Mouse (Mus musculus): ENCODE measurements at regions not wholly inside any gene's neighbourhood (a gene's known extent, or its start where the extent isn't known, plus 50 kb on each side); places are given as distances from the start of the nearest gene placed in this dataset.

DNA sequence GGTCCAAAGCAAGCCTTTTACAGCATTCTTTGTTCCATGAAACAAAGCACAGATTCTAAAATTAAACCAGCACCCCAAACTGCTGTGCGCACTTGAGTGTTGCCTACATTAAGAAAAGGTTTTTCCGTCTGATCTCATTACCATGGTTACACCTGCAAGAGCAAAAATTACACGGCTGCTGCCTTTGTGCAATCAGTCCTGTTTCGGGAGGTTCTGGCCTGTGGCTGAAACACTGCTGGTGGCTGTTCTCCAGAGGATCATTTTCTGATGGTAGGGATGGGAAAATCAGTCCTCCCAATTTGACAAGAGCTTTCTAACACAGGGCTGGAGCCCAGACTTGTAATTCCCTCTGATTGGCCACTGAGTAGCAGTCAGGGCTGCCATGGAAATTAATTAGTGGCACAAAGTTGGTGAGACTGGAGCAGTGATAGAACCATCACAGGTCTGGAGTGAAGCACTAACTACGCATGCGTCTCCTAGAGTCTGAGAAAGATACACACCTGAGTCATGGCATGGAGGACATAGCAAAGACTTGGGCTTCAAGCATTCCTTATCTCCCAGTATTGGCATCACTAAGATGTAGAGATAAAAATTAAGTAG, 114.8 kb upstream of the Fam49a start:
- WGBS: 72% methylated on average over 6 of the region's 6 CpGs
- Histone ChIP-seq H3K4me1 (no peaks in the 10 kb centered on the region), H3K4me2 (no peak overlapping the region), H3K36me3 (no peaks in the 10 kb centered on the region), H3K27ac (no peak overlapping the region), H3K9me3 (no peaks in the 10 kb centered on the region), H3K27me3 (no peaks in the 10 kb centered on the region), H3K9ac (no peak overlapping the region), H3K4me3 (no peak overlapping the region)
- no peak for ATAC-seq (ENCODE audit: borderline replicate concordance, extremely low read depth, low FRiP score, low TSS enrichment)

DNA sequence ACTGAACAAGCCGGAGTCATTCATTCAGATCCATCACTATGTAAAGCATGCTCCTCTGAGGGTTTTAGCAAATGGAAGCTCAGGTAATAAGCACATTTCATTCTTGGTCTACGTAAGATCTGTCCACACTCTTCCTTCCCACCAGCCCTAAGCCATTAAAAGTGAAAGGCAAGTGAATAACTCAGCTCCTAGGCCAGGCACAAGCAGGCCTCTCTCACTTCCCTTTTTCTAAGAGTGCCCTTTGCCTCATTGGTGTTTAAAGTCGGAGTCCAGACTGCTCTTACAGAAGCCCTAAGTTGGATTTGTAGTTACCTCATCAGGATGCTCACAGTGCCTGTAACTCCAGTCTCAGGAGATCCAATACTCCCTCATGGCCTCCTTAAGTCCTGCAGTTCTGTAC, 114.1 kb upstream of the Fam49a start:
- no peak for ATAC-seq (ENCODE audit: borderline replicate concordance, extremely low read depth, low FRiP score, low TSS enrichment)
- Histone ChIP-seq H3K36me3 (no peaks in the 10 kb centered on the region), H3K27me3 (no peaks in the 10 kb centered on the region), H3K4me3 (no peak overlapping the region), H3K9me3 (no peaks in the 10 kb centered on the region), H3K4me2 (no peak overlapping the region), H3K4me1 (no peaks in the 10 kb centered on the region), H3K27ac (no peak overlapping the region), H3K9ac (no peak overlapping the region)
- 45% methylated on average over 3 of the region's 3 CpGs for WGBS

DNA sequence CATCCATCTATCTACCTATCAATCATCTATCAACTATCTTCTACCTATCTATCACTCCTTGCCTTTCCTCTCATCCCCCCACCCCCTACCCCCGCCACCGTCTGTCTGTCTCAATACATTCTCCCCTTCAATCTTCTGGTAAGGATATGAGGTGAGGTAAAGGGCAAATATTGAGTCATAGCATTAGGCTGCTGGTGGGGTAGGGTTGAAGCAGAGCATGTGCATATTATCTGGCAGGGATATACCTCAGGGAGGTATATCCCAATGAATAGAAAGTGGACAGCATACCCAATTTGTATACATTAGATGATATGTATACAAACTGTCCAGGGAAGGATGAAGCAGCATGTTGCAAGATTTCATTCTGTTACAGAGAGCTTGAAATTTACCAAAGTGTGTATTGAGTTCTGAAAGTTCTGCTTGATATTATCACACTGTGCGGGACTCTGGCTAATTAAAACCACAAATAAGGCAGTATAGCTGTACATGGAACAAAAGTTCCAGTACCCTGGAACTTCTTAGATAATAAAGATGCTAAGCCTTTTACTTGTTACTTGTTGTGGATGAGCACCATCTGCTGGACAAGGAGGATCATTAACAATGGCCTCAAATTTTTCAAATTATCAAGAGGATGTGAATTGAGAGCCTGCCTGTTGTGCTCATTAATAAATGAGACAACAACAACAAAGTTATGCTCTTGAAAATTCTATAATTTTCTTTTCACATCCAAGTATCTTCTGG, 113.1 kb upstream of the Fam49a start:
- H3K4me2 ChIP-seq: no peak overlapping the region
- 51% methylated on average over 3 of the region's 3 CpGs for WGBS

DNA sequence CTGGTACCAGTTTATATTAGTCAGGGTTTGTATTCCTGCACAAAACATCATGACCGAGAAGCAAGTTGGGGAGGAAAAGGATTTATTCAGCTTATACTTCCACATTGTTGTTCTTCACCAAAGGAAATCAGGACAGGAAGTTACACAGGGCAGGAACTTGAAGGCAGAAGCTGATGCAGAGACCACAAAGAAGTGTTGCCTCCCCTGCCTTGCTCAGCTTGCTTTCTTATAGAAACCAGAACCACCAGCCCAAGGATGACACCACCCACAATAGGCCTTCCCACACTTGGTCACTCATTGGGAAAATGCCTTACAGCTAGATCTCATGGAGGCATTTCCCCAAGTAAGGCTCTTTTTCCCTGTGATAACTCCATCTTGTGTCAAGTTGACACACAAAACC, 97.5 kb upstream of the Fam49a start:
- Histone ChIP-seq H3K4me2 (no peak overlapping the region), H3K27ac (no peak overlapping the region), H3K9ac (no peak overlapping the region), H3K27me3 (no peaks in the 10 kb centered on the region), H3K36me3 (no peaks in the 10 kb centered on the region), H3K9me3 (no peaks in the 10 kb centered on the region), H3K4me3 (no peak overlapping the region), H3K4me1 (no peaks in the 10 kb centered on the region)
- no peak for ATAC-seq (ENCODE audit: borderline replicate concordance, extremely low read depth, low FRiP score, low TSS enrichment)
- 80% methylated on average over 1 of the region's 1 CpGs for WGBS

More for the DNA sequence above, 113.1 kb upstream of the Fam49a start:
- no peaks in the 10 kb centered on the region for H3K36me3 ChIP-seq
- H3K27me3 ChIP-seq: no peaks in the 10 kb centered on the region
- no peak for ATAC-seq (ENCODE audit: borderline replicate concordance, extremely low read depth, low FRiP score, low TSS enrichment)
- no peaks in the 10 kb centered on the region for H3K4me1 ChIP-seq
- H3K9me3 ChIP-seq: no peaks in the 10 kb centered on the region
- H3K4me3 ChIP-seq: no peak overlapping the region
- no peak overlapping the region for H3K27ac ChIP-seq
- no peak overlapping the region for H3K9ac ChIP-seq

DNA sequence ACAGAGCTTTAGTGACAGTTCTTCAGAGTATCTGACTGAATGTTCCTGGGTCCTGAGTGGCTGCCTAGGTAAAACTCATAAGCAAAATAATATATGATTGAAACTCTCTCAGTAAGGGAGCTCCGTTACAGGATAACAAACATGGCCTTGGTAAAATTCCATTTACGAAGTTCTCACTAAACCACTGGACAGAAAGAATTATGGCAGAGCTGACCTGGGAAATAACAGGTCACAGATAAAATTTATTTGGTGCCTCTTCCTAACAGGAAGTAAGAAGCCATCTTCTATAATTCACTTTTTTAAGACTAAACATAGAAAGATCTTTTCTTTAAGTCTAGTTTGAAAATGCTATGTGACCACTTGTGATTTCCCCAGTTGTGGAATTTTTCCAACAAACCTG, 91.4 kb upstream of the Fam49a start:
- no peak overlapping the region for H3K27ac ChIP-seq
- no peak overlapping the region for H3K9ac ChIP-seq
- 58% methylated on average over 2 of the region's 2 CpGs for WGBS
- no peaks in the 10 kb centered on the region for H3K36me3 ChIP-seq
- H3K4me3 ChIP-seq: no peak overlapping the region
- no peaks in the 10 kb centered on the region for H3K27me3 ChIP-seq
- H3K4me1 ChIP-seq: no peaks in the 10 kb centered on the region
- H3K4me2 ChIP-seq: no peak overlapping the region
- no peak for ATAC-seq (ENCODE audit: borderline replicate concordance, extremely low read depth, low FRiP score, low TSS enrichment)
- no peaks in the 10 kb centered on the region for H3K9me3 ChIP-seq

DNA sequence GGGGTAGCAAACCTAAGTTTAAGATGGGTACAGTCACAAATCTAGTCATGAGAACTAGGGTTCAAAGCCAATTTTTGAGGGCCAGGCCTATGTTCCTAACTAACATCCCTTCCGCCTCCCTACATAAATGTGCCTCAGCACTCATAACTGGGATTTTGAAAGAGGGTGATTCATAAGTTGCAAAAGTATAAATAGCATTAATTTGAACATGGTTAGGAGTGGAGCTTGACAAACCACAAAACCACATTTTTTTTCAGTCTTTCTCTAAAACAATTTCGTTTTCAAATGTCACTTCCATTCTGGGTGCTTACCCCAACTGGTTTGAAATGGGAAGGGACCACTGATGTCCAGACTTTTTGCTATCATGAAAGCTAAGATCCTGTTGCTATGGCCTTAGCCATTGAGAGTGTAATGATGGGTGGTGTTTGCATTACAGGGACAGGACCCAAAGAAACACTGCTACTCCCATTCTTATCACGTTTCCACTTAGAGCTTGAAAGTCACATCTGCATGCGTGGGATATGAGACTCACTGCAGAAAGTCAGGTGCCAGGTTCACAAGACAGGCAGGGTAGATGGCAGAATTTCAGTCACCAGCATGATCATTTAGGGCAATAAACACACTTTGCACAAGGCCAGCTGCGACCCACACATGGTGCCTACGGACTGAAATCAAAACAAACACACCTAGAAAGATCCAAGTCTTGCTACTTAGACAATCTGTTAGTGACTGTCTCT, 89.7 kb upstream of the Fam49a start:
- peaks cover 10% of the 10 kb centered on the region for H3K4me1 ChIP-seq
- H3K9ac ChIP-seq: no peak overlapping the region
- H3K27ac ChIP-seq: no peak overlapping the region
- H3K4me3 ChIP-seq: no peak overlapping the region
- no peaks in the 10 kb centered on the region for H3K9me3 ChIP-seq
- 46% methylated on average over 6 of the region's 6 CpGs for WGBS
- no peak overlapping the region for H3K4me2 ChIP-seq
- no peak for ATAC-seq (ENCODE audit: borderline replicate concordance, extremely low read depth, low FRiP score, low TSS enrichment)
- H3K27me3 ChIP-seq: no peaks in the 10 kb centered on the region
- H3K36me3 ChIP-seq: no peaks in the 10 kb centered on the region

DNA sequence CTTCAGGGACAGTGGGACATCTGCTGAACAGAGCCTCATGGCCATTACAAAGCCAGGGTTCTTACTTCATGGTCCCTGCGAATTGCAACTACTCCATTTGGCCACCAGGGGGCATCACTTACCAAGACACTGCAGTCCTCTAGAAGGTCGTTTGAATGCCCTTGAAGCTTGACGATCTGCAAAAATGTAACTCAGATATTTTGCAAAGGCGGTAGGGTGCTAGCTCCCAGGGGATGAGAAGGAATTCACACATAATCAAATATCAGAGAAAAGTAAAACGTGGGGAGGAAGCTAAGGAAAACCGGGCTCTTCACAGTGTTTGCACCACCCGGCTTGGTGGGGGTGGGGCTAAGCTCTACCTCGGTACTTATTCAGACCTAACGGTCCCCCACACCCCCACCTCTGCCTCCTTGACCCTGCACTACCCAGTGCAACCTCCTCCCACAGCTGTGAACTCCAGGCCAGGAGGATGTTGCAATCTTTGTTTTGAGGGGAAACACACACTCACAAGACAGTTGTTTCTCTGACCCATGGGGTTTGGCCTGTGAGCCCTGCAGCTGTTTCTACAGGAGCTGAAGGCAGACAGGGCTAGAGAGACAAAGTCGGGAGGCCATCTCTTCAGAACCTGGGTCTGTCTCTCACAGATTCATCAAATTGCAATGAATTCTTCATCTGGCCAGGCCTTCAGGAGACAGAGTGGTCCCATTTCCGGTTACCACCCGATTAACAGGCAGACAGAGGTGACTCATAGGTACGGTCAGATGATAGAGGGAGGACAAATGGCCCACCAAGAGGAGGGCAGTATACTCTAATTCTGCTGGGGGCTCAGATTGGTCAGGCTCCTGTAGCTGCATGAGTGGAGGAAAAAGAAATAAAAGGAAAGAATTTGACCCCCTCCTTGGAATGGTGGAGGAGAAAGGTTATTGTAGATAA, 85.3 kb upstream of the Fam49a start:
- H3K4me3 ChIP-seq: peak overlapping the region; percentile 22
- no peak overlapping the region for H3K27ac ChIP-seq

DNA sequence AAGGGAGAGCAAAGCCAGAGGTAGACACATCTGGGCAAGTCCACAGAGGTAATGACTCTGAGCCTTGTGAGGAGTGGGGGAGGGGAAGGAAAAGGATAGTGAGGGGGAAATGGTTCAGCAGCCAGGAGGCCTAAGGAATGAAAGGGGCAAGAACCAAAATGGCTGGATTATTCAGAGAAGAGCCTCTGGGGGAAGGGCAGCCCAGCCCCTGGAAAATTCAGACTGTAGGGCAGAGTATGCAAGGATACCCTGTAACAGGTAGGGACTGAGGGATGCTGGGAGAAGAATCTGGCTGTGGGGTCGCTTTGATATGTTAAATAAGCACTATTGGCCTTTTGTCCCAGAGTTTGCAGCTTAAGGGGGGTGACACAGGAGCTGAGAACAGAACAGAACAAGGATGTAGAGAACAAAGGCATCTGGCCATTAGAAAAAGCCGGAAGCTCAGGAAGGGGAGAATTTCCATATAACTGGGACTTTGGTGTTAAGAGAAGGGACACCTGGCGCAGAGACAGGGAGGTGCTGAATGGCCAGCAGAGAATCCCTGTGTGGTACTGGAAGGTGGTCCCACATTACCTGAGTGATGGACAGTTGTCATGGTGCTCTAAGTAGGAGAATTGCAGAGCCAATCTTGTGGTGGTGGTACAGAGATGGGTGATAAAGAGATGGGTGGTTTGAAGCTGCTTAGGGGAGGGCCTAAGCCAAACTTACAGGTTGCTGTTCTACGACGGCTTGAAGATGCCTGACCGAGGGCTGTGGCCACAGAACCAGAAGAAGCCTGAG, 84.5 kb upstream of the Fam49a start:
- H3K4me2 ChIP-seq: no peak overlapping the region

More for the DNA sequence above, 85.3 kb upstream of the Fam49a start:
- Histone ChIP-seq H3K36me3 (no peaks in the 10 kb centered on the region), H3K9ac (no peak overlapping the region), H3K4me2 (peak overlapping the region; percentile 54), H3K9me3 (no peaks in the 10 kb centered on the region), H3K4me1 (peaks cover 11% of the 10 kb centered on the region), H3K27me3 (no peaks in the 10 kb centered on the region)
- ATAC-seq (ENCODE audit: borderline replicate concordance, extremely low read depth, low FRiP score, low TSS enrichment): peak; percentile 81
- WGBS: 13% methylated on average over 13 of the region's 13 CpGs

DNA sequence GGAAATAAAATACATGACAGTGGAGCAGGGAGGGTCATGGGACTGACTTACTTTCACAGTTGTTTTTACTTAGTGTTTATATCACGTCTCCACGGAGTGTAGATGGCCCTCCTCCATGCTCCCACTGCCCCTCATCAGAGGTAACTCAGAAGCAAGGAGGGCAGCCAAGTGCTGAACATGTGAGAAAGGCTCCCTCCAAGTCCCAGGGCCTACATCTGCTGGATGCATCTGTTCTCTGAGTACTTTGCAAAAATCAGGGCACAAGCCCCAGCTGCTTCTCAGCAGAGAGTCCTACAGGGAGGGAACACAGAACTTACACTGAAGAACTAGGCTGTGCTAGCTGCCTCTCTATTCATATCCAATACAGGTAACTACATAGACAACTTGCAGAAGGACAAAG, 83.5 kb upstream of the Fam49a start:
- peaks cover 11% of the 10 kb centered on the region for H3K4me1 ChIP-seq
- no peak overlapping the region for H3K9ac ChIP-seq
- H3K36me3 ChIP-seq: no peaks in the 10 kb centered on the region
- no peak overlapping the region for H3K4me2 ChIP-seq
- H3K27me3 ChIP-seq: no peaks in the 10 kb centered on the region
- H3K27ac ChIP-seq: no peak overlapping the region
- no peak for ATAC-seq (ENCODE audit: borderline replicate concordance, extremely low read depth, low FRiP score, low TSS enrichment)
- WGBS: 29% methylated on average over 2 of the region's 2 CpGs
- H3K9me3 ChIP-seq: no peaks in the 10 kb centered on the region
- no peak overlapping the region for H3K4me3 ChIP-seq

More for the DNA sequence above, 84.5 kb upstream of the Fam49a start:
- WGBS: 78% methylated on average over 6 of the region's 6 CpGs
- no peaks in the 10 kb centered on the region for H3K9me3 ChIP-seq
- no peaks in the 10 kb centered on the region for H3K27me3 ChIP-seq
- H3K4me3 ChIP-seq: no peak overlapping the region
- H3K4me1 ChIP-seq: peaks cover 11% of the 10 kb centered on the region
- H3K27ac ChIP-seq: no peak overlapping the region
- H3K36me3 ChIP-seq: no peaks in the 10 kb centered on the region
- ATAC-seq (ENCODE audit: borderline replicate concordance, extremely low read depth, low FRiP score, low TSS enrichment): no peak
- H3K9ac ChIP-seq: no peak overlapping the region

DNA sequence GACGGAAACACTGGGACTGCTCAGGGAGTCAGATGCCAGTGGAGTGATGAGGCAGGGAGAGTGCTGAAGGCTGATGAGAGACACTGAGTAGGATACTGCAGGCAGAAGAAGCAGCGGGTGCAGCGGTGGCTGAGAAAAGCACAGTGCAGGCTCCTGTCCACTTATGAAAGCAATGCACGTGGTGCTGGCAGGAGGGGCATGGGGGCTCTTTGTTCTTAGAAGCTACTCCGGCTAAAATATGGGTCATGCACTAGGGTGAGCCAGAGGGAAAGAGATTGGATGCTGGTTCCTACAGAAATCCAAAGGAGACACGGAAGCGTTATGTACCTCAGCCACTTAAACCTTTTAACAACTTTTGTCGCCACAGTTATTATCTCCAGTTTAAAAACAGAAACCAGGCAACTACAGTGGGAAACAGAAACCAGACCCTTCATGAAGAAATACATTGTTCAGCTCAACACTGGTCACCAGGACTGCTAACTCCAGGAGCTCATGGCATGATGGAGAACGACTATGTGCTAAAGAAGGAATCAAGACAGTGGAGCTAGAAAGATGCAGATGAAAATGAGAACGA, 82.6 kb upstream of the Fam49a start:
- H3K27ac ChIP-seq: no peak overlapping the region
- no peaks in the 10 kb centered on the region for H3K9me3 ChIP-seq
- H3K9ac ChIP-seq: no peak overlapping the region
- no peaks in the 10 kb centered on the region for H3K36me3 ChIP-seq
- no peak for ATAC-seq (ENCODE audit: borderline replicate concordance, extremely low read depth, low FRiP score, low TSS enrichment)
- H3K27me3 ChIP-seq: no peaks in the 10 kb centered on the region
- no peak overlapping the region for H3K4me3 ChIP-seq
- peaks cover 11% of the 10 kb centered on the region for H3K4me1 ChIP-seq
- H3K4me2 ChIP-seq: no peak overlapping the region
- 60% methylated on average over 10 of the region's 10 CpGs for WGBS

DNA sequence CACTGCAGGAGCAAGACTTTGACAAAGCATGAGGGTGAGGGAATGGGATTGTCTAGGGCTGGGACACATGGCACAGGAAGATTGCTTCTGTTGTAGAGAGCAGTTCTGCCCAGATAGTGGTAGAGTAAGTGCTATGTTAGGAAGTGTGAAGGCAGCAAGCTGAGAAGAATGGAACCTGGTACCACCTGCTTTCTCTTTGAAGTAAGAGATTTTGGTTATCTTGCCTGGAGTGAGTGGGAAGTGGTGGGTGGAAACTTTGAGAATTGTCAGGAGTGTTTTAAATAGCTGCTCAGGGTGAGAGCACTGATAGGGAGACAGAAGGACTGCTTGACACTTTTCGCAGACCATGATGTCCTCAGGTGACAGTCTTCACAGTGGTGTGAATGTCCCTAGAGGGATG, 81.0 kb upstream of the Fam49a start:
- 50% methylated on average over 1 of the region's 1 CpGs for WGBS
- no peak for ATAC-seq (ENCODE audit: borderline replicate concordance, extremely low read depth, low FRiP score, low TSS enrichment)
- Histone ChIP-seq H3K4me2 (no peak overlapping the region), H3K9ac (no peak overlapping the region), H3K27me3 (no peaks in the 10 kb centered on the region), H3K4me1 (peaks cover 11% of the 10 kb centered on the region), H3K27ac (no peak overlapping the region), H3K4me3 (no peak overlapping the region), H3K9me3 (no peaks in the 10 kb centered on the region), H3K36me3 (no peaks in the 10 kb centered on the region)
